Mouse (Mus musculus) hindbrain, postnatal 0 days (tissue): ENCODE results near the gene Dip2c. TPM values are rescaled to one million over a fixed set of nuclear protein-coding genes. Genes with fewer than 3 reads are reported as not detected.

Source experiments
- ATAC-seq: fragments of 200-750 bp; cut with Nextera tagmentation; 2 replicates; pipeline ENCODE4 v1.8.0; 2017; ENCODE audit warnings: mild to moderate bottlenecking, moderate TSS enrichment, moderate library complexity
- DNase-seq: peaks from one replicate; pipeline ENCODE4 v3.0.0-alpha.2; 2015; ENCODE audit warnings: low spot score
- H3K27ac ChIP-seq: fragments of 300-500 bp; sonication (generic); 2 replicates; pipeline ENCODE4 v1.5.1; 2014; ENCODE audit warnings: mild to moderate bottlenecking
- H3K27me3 ChIP-seq: fragments of 300-500 bp; sonication (generic); 2 replicates; pipeline ENCODE4 v1.6.1; 2014; ENCODE audit warnings: low read length, mixed read lengths; ENCODE audit not compliant: insufficient read depth
- H3K36me3 ChIP-seq: fragments of 300-500 bp; sonication (generic); 2 replicates; pipeline ENCODE4 v1.6.1; 2014; ENCODE audit warnings: low read length, mixed read lengths; ENCODE audit not compliant: insufficient read depth
- H3K4me1 ChIP-seq: fragments of 300-500 bp; sonication (generic); 2 replicates; pipeline ENCODE4 v1.6.1; 2014; ENCODE audit warnings: antibody characterized with exemption, low read length, mixed read lengths; ENCODE audit not compliant: insufficient read depth
- H3K4me2 ChIP-seq: fragments of 300-500 bp; sonication (generic); 2 replicates; pipeline ENCODE4 v1.6.1; 2014; ENCODE audit warnings: low read depth, mild to moderate bottlenecking, low read length, moderate library complexity, mixed read lengths
- H3K4me3 ChIP-seq: fragments of 300-500 bp; sonication (generic); 2 replicates; pipeline ENCODE4 v1.5.1; 2014; ENCODE audit warnings: low read length
- H3K9ac ChIP-seq: fragments of 300-500 bp; sonication (generic); replicated peaks from 2 replicates; pipeline ENCODE4 v1.6.1; 2014; ENCODE audit warnings: mild to moderate bottlenecking, low read length, moderate library complexity, mixed read lengths
- H3K9me3 ChIP-seq: fragments of 300-500 bp; sonication (generic); 2 replicates; pipeline ENCODE4 v1.6.1; 2016; ENCODE audit warnings: low read length, mixed read lengths
- CTCF ChIP-seq: IDR thresholded peaks from 2 replicates; pipeline ENCODE4 v1.5.1; 2016; ENCODE audit warnings: antibody characterized with exemption, control low read depth, low read depth
- WGBS: fragments of 180-500 bp; shearing (Covaris S2); extraction: QIAGEN DNeasy Blood & Tissue Kit; methylation state at CpG from one replicate; pipeline ENCODE4 v1.1.7; 2014; 5-methylcytosine and 5-hydroxymethylcytosine counted together
- polyA plus RNA-seq: library from polyadenylated mRNA; unstranded; fragments of >200 nt; fragmentation: Nextera tagmentation; extraction: Ambion mirVana; gene quantifications from 2 replicates; pipeline ENCODE4 v1.2.1, GENCODE M21; 2015
- total RNA-seq: library from RNA; depleted of rRNA; stranded (reverse); fragments of >200 nt; gene quantifications from 2 replicates; pipeline ENCODE4 v1.2.3, GENCODE M21; 2014

Dip2c gene
- total and polyA plus RNA-seq, 2 experiments from 2014 or later, result 9.2 to 73.6 TPM

- Histone ChIP-seq H3K36me3 (no peaks in the 10 kb centered on the region), H3K9me3 (no peaks in the 10 kb centered on the region), H3K4me2 (no peak overlapping the region), H3K27me3 (no peaks in the 10 kb centered on the region), H3K27ac (no peak overlapping the region), H3K4me1 (0 out of 2 replicates have a peak, but pooled peaks cover 7% of the 10 kb centered on the region), H3K4me3 (no peak overlapping the region), H3K9ac (no peak overlapping the region)
- DNase-seq (no peak), ATAC-seq (no peak)
- 57% methylated on average over 2 of the region's 2 CpGs for WGBS
- no peak for TF ChIP-seq CTCF
Observed at GRCm38 (mm10) chr13:9350670-9351069, 74.3 kb downstream of the Dip2c start.

- H3K4me1 ChIP-seq, result 0 out of 2 replicates have a peak, but pooled peaks cover 7% of the 10 kb centered on the region
Observed at GRCm38 (mm10) chr13:9353890-9354289, 77.6 kb downstream of the Dip2c start.

GRCm38 (mm10) chr13:9355331-9355730, 79.0 kb downstream of the Dip2c start:
- TF ChIP-seq CTCF, result no peak
- no peak for ATAC-seq

More at GRCm38 (mm10) chr13:9353890-9354289, 77.6 kb downstream of the Dip2c start:
- 92% methylated on average over 1 of the region's 1 CpGs for WGBS
- no peak overlapping the region for H3K27ac ChIP-seq
- H3K9me3 ChIP-seq, result no peaks in the 10 kb centered on the region
- TF ChIP-seq CTCF, result no peak
- no peak overlapping the region for H3K9ac ChIP-seq
- no peaks in the 10 kb centered on the region for H3K36me3 ChIP-seq
- H3K4me3 ChIP-seq, result no peak overlapping the region
- no peak for DNase-seq
- no peak overlapping the region for H3K4me2 ChIP-seq
- no peak for ATAC-seq
- H3K27me3 ChIP-seq, result no peaks in the 10 kb centered on the region

GRCm38 (mm10) chr13:9361457-9361856, 85.1 kb downstream of the Dip2c start:
- H3K9ac ChIP-seq, result no peak overlapping the region
- 60% methylated on average over 2 of the region's 2 CpGs for WGBS
- no peaks in the 10 kb centered on the region for H3K4me1 ChIP-seq
- no peaks in the 10 kb centered on the region for H3K27me3 ChIP-seq
- H3K9me3 ChIP-seq, result no peaks in the 10 kb centered on the region
- no peaks in the 10 kb centered on the region for H3K36me3 ChIP-seq
- peak; percentile 39 for DNase-seq
- no peak overlapping the region for H3K4me3 ChIP-seq
- H3K4me2 ChIP-seq, result no peak overlapping the region
- no peak for ATAC-seq
- no peak for TF ChIP-seq CTCF
- H3K27ac ChIP-seq, result no peak overlapping the region

More at GRCm38 (mm10) chr13:9355331-9355730, 79.0 kb downstream of the Dip2c start:
- 0 out of 2 replicates have a peak, but pooled peaks cover 7% of the 10 kb centered on the region for H3K4me1 ChIP-seq
- no peak overlapping the region for H3K4me3 ChIP-seq
- H3K27me3 ChIP-seq, result no peaks in the 10 kb centered on the region
- DNase-seq, result no peak
- WGBS, result 28% methylated on average over 4 of the region's 4 CpGs
- no peak overlapping the region for H3K9ac ChIP-seq
- no peaks in the 10 kb centered on the region for H3K36me3 ChIP-seq
- H3K27ac ChIP-seq, result no peak overlapping the region
- no peaks in the 10 kb centered on the region for H3K9me3 ChIP-seq
- no peak overlapping the region for H3K4me2 ChIP-seq

- no peak for TF ChIP-seq CTCF
- Histone ChIP-seq H3K27me3 (no peaks in the 10 kb centered on the region), H3K9me3 (no peaks in the 10 kb centered on the region), H3K4me3 (no peak overlapping the region), H3K36me3 (no peaks in the 10 kb centered on the region), H3K4me1 (no peaks in the 10 kb centered on the region), H3K4me2 (no peak overlapping the region), H3K9ac (no peak overlapping the region), H3K27ac (no peak overlapping the region)
- ATAC-seq, result no peak
- no peak for DNase-seq
- 70% methylated on average over 1 of the region's 1 CpGs for WGBS
Observed at GRCm38 (mm10) chr13:9371387-9371786, 95.1 kb downstream of the Dip2c start.

- no peaks in the 10 kb centered on the region for H3K27me3 ChIP-seq
- H3K4me1 ChIP-seq, result no peaks in the 10 kb centered on the region
- H3K27ac ChIP-seq, result no peak overlapping the region
- no peaks in the 10 kb centered on the region for H3K36me3 ChIP-seq
- H3K9ac ChIP-seq, result no peak overlapping the region
- no peak overlapping the region for H3K4me3 ChIP-seq
- ATAC-seq (no peak), DNase-seq (no peak)
- no peak for TF ChIP-seq CTCF
- 51% methylated on average over 2 of the region's 2 CpGs for WGBS
- no peak overlapping the region for H3K4me2 ChIP-seq
- H3K9me3 ChIP-seq, result no peaks in the 10 kb centered on the region
Observed at GRCm38 (mm10) chr13:9377130-9377529, 100.8 kb downstream of the Dip2c start.

- no peak for TF ChIP-seq CTCF
- ATAC-seq, result no peak
- H3K9me3 ChIP-seq, result no peaks in the 10 kb centered on the region
- WGBS, result 84% methylated on average over 5 of the region's 5 CpGs
- no peak overlapping the region for H3K9ac ChIP-seq
- no peak overlapping the region for H3K27ac ChIP-seq
- H3K4me1 ChIP-seq, result no peaks in the 10 kb centered on the region
- H3K36me3 ChIP-seq, result no peaks in the 10 kb centered on the region
- H3K4me3 ChIP-seq, result no peak overlapping the region
- no peak overlapping the region for H3K4me2 ChIP-seq
- no peaks in the 10 kb centered on the region for H3K27me3 ChIP-seq
- no peak for DNase-seq
Observed at GRCm38 (mm10) chr13:9380740-9381410, 104.5 kb downstream of the Dip2c start.
